Mouse (Mus musculus): ENCODE measurements around the gene Hrg. TPM values are rescaled to one million over a fixed set of nuclear protein-coding genes. Genes with fewer than 3 reads are reported as not detected.
"Not testable (repeated sequence)": the region's sequence is repeated elsewhere in the genome, so short reads cannot be mapped to it uniquely, and the experiment has no call there.

Hrg gene
- polyA plus RNA-seq, 1 experiment: not detected

- no peak overlapping the region for H3K4me3 ChIP-seq (replicated peaks)
Measured at GRCm38 (mm10) chr16:22955397-22956084, 4.7 kb downstream of the Hrg start.

GRCm38 (mm10) chr16:22956085-22956439 is 5.2 kb downstream of the Hrg start:
- H3K9me3 ChIP-seq: no peaks in the 10 kb centered on the region
- no peak overlapping the region for H3K4me3 ChIP-seq (replicated peaks)
- peaks cover 2% of the 10 kb centered on the region for H3K27me3 ChIP-seq (replicated peaks)
- H3K4me1 ChIP-seq: no peaks in the 10 kb centered on the region
- TF ChIP-seq FLI1 (IDR thresholded peaks at IDR 0.05; ENCODE audit: low read length): no peak
- TF ChIP-seq GATA1 (IDR thresholded peaks at IDR 0.05; ENCODE audit: borderline replicate concordance, low read length): no peak
- no peaks in the 10 kb centered on the region for H3K36me3 ChIP-seq (replicated peaks; ENCODE audit: low read length)

More at GRCm38 (mm10) chr16:22955397-22956084, 4.7 kb downstream of the Hrg start:
- H3K27me3 ChIP-seq (replicated peaks): peaks cover 2% of the 10 kb centered on the region
- no peaks in the 10 kb centered on the region for H3K4me1 ChIP-seq
- H3K9me3 ChIP-seq: no peaks in the 10 kb centered on the region
- TF ChIP-seq GATA1 (IDR thresholded peaks at IDR 0.05; ENCODE audit: borderline replicate concordance, low read length) (no peak), FLI1 (IDR thresholded peaks at IDR 0.05; ENCODE audit: low read length) (no peak)
- no peaks in the 10 kb centered on the region for H3K36me3 ChIP-seq (replicated peaks; ENCODE audit: low read length)

- no peaks in the 10 kb centered on the region for H3K4me1 ChIP-seq
- H3K27me3 ChIP-seq (replicated peaks): no peaks in the 10 kb centered on the region
- H3K36me3 ChIP-seq (replicated peaks; ENCODE audit: low read length): no peaks in the 10 kb centered on the region
- TF ChIP-seq FLI1 (IDR thresholded peaks at IDR 0.05; ENCODE audit: low read length) (no peak), GATA1 (IDR thresholded peaks at IDR 0.05; ENCODE audit: borderline replicate concordance, low read length) (no peak)
- no peaks in the 10 kb centered on the region for H3K9me3 ChIP-seq
- H3K4me3 ChIP-seq (replicated peaks): no peak overlapping the region
Measured at GRCm38 (mm10) chr16:22961073-22961472, 10.2 kb downstream of the Hrg start.

- Histone ChIP-seq H3K4me3 (replicated peaks) (no peak overlapping the region), H3K27me3 (replicated peaks) (no peaks in the 10 kb centered on the region), H3K9me3 (no peaks in the 10 kb centered on the region), H3K36me3 (replicated peaks; ENCODE audit: low read length) (no peaks in the 10 kb centered on the region), H3K4me1 (no peaks in the 10 kb centered on the region)
- TF ChIP-seq FLI1 (IDR thresholded peaks at IDR 0.05; ENCODE audit: low read length) (no peak), GATA1 (IDR thresholded peaks at IDR 0.05; ENCODE audit: borderline replicate concordance, low read length) (no peak)
Measured at GRCm38 (mm10) chr16:22962256-22962655, 11.4 kb downstream of the Hrg start.

GRCm38 (mm10) chr16:22963293-22963692 is 12.4 kb downstream of the Hrg start:
- Histone ChIP-seq H3K4me3 (replicated peaks) (no peak overlapping the region), H3K36me3 (replicated peaks; ENCODE audit: low read length) (no peaks in the 10 kb centered on the region), H3K4me1 (no peaks in the 10 kb centered on the region), H3K27me3 (replicated peaks) (no peaks in the 10 kb centered on the region), H3K9me3 (no peaks in the 10 kb centered on the region)
- TF ChIP-seq GATA1 (IDR thresholded peaks at IDR 0.05; ENCODE audit: borderline replicate concordance, low read length): no peak
- no peak for TF ChIP-seq FLI1 (IDR thresholded peaks at IDR 0.05; ENCODE audit: low read length)

- Histone ChIP-seq H3K4me1 (no peaks in the 10 kb centered on the region), H3K9me3 (no peaks in the 10 kb centered on the region), H3K27me3 (replicated peaks) (no peaks in the 10 kb centered on the region), H3K4me3 (replicated peaks) (no peak overlapping the region), H3K36me3 (replicated peaks; ENCODE audit: low read length) (no peaks in the 10 kb centered on the region)
- TF ChIP-seq GATA1 (IDR thresholded peaks at IDR 0.05; ENCODE audit: borderline replicate concordance, low read length) (no peak), FLI1 (IDR thresholded peaks at IDR 0.05; ENCODE audit: low read length) (no peak)
Measured at GRCm38 (mm10) chr16:22967383-22968030, 16.6 kb downstream of the Hrg start.

- H3K36me3 ChIP-seq (replicated peaks; ENCODE audit: low read length); H3K4me1 ChIP-seq; H3K9me3 ChIP-seq; H3K4me3 ChIP-seq (replicated peaks); H3K27me3 ChIP-seq (replicated peaks): not testable (repeated sequence)
Measured at GRCm38 (mm10) chr16:22996951-22997350, 46.1 kb downstream of the Hrg start.

Other genes starting within 250 kb of the Hrg start
- not detected in 2 replicates for gene Crygs, start 139.5 kb upstream of the Hrg start, polyA plus RNA-seq (2012; ENCODE audit: insufficient read depth, low replicate concordance)
- 2.5 and 2.9 TPM in 2 replicates for gene Tbccd1, start 93.4 kb upstream of the Hrg start, polyA plus RNA-seq (2012; ENCODE audit: insufficient read depth, low replicate concordance)
- gene Dnajb11, start 93.2 kb upstream of the Hrg start, polyA plus RNA-seq (2012; ENCODE audit: insufficient read depth, low replicate concordance): 17.7 and 65.6 TPM in 2 replicates
- gene Ahsg, start 59.8 kb upstream of the Hrg start, polyA plus RNA-seq (2012; ENCODE audit: insufficient read depth, low replicate concordance): 0.23 TPM in 1 of 2 replicates, not detected in the other
- gene Fetub, start 32.7 kb upstream of the Hrg start, polyA plus RNA-seq (2012; ENCODE audit: insufficient read depth, low replicate concordance): not detected in 2 replicates
- gene Kng2, start 78.4 kb downstream of the Hrg start, polyA plus RNA-seq (2012; ENCODE audit: insufficient read depth, low replicate concordance): not detected in 2 replicates
- gene Kng1, start 106.8 kb downstream of the Hrg start, polyA plus RNA-seq (2012; ENCODE audit: insufficient read depth, low replicate concordance): 0.17 TPM in 1 of 2 replicates, not detected in the other
- 5.3 TPM in 1 of 2 replicates, not detected in the other for gene Eif4a2, start 156.4 kb downstream of the Hrg start, polyA plus RNA-seq (2012; ENCODE audit: insufficient read depth, low replicate concordance)
- gene Rfc4, start 176.7 kb downstream of the Hrg start, polyA plus RNA-seq (2012; ENCODE audit: insufficient read depth, low replicate concordance): 26.5 TPM in 1 of 2 replicates, not detected in the other
- not detected in 2 replicates for gene Adipoq, start 195.5 kb downstream of the Hrg start, polyA plus RNA-seq (2012; ENCODE audit: insufficient read depth, low replicate concordance)

Measured in megakaryocyte, embryonic 14.5 days (primary cell).